Mouse (Mus musculus) lung, postnatal 0 days (tissue): ENCODE data around the gene Gh. TPM values are rescaled to one million over a fixed set of nuclear protein-coding genes. Genes with fewer than 3 reads are reported as not detected.

Experiments used
- ATAC-seq: fragments of 200-750 bp; cut with Nextera tagmentation; 2 replicates; pipeline ENCODE4 v1.8.0; 2017; ENCODE audit warnings: moderate library complexity
- DNase-seq: peaks from one replicate; pipeline ENCODE4 v3.0.0-alpha.2; 2016; ENCODE audit warnings: low spot score
- H3K27ac ChIP-seq: fragments of 300-500 bp; sonication (generic); 2 replicates; pipeline ENCODE4 v1.5.1; 2014; ENCODE audit warnings: antibody characterized with exemption, mild to moderate bottlenecking, low read length, mixed read lengths
- H3K27me3 ChIP-seq: fragments of 300-500 bp; sonication (generic); replicated peaks from 2 replicates; pipeline ENCODE4 v1.6.1; 2014; ENCODE audit warnings: low read length, mixed read lengths; ENCODE audit not compliant: insufficient read depth
- H3K36me3 ChIP-seq: fragments of 300-500 bp; sonication (generic); 2 replicates; pipeline ENCODE4 v1.6.1; 2014; ENCODE audit warnings: low read length, mixed read lengths; ENCODE audit not compliant: insufficient read depth
- H3K4me1 ChIP-seq: fragments of 300-500 bp; sonication (generic); 2 replicates; pipeline ENCODE4 v1.6.1; 2014; ENCODE audit warnings: antibody characterized with exemption, low read depth, low read length, mixed read lengths; ENCODE audit not compliant: insufficient read depth
- H3K4me2 ChIP-seq: fragments of 300-500 bp; sonication (generic); replicated peaks from 2 replicates; pipeline ENCODE4 v1.6.1; 2014; ENCODE audit warnings: low read depth, mild to moderate bottlenecking, low read length, moderate library complexity, mixed read lengths
- H3K4me3 ChIP-seq: fragments of 300-500 bp; sonication (generic); 2 replicates; pipeline ENCODE4 v1.5.1; 2014; ENCODE audit warnings: low read depth, low read length
- H3K9ac ChIP-seq: fragments of 300-500 bp; sonication (generic); replicated peaks from 2 replicates; pipeline ENCODE4 v1.6.1; 2014; ENCODE audit warnings: low read depth, mild to moderate bottlenecking
- H3K9me3 ChIP-seq: fragments of 300-500 bp; sonication (generic); 2 replicates; pipeline ENCODE4 v1.6.1; 2016; ENCODE audit warnings: low read length, mixed read lengths
- CTCF ChIP-seq: IDR thresholded peaks from 2 replicates; pipeline ENCODE4 v1.5.1; 2016; ENCODE audit warnings: antibody characterized with exemption, mild to moderate bottlenecking
- EP300 ChIP-seq: IDR thresholded peaks from 2 replicates; pipeline ENCODE4 v1.6.1; 2016; ENCODE audit warnings: antibody characterized with exemption, mild to moderate bottlenecking, control low read depth
- WGBS: fragments of 180-500 bp; shearing (Covaris S2); extraction: QIAGEN DNeasy Blood & Tissue Kit; methylation state at CpG from one replicate; pipeline ENCODE4 v1.1.7; 2014; 5-methylcytosine and 5-hydroxymethylcytosine counted together
- polyA plus RNA-seq: library from polyadenylated mRNA; unstranded; fragments of >200 nt; fragmentation: Nextera tagmentation; extraction: Ambion mirVana; gene quantifications from 2 replicates; pipeline ENCODE4 v1.2.1, GENCODE M21; 2015

Gh gene
- polyA plus RNA-seq, 1 experiment from 2014 or later = not detected

- H3K4me2 ChIP-seq = no peak overlapping the region
- H3K36me3 ChIP-seq = peaks cover 44% of the 10 kb centered on the region
- no peak overlapping the region for H3K4me3 ChIP-seq
- DNase-seq (no peak), ATAC-seq (no peak)
- H3K9ac ChIP-seq = no peak overlapping the region
- no peaks in the 10 kb centered on the region for H3K27me3 ChIP-seq
- H3K27ac ChIP-seq = no peak overlapping the region
- TF ChIP-seq EP300 (no peak), CTCF (no peak)
- peaks cover 16% of the 10 kb centered on the region for H3K4me1 ChIP-seq
- H3K9me3 ChIP-seq = no peaks in the 10 kb centered on the region
- 86% methylated on average over 15 of the region's 15 CpGs for WGBS
Measured at GRCm38 (mm10) chr11:106264988-106265387, 36.7 kb downstream of the Gh start.

- no peak overlapping the region for H3K9ac ChIP-seq
- ATAC-seq (no peak), DNase-seq (no peak)
- H3K4me2 ChIP-seq = no peak overlapping the region
- no peak overlapping the region for H3K4me3 ChIP-seq
- 82% methylated on average over 9 of the region's 9 CpGs for WGBS
- no peaks in the 10 kb centered on the region for H3K27me3 ChIP-seq
- H3K27ac ChIP-seq = no peak overlapping the region
- TF ChIP-seq CTCF = no peak
- TF ChIP-seq EP300 = no peak
- H3K4me1 ChIP-seq = peaks cover 12% of the 10 kb centered on the region
- peaks cover 44% of the 10 kb centered on the region for H3K36me3 ChIP-seq
- H3K9me3 ChIP-seq = no peaks in the 10 kb centered on the region
Measured at GRCm38 (mm10) chr11:106263963-106264362, 37.7 kb downstream of the Gh start.

GRCm38 (mm10) chr11:106260826-106261450, 40.7 kb downstream of the Gh start:
- H3K27ac ChIP-seq = no peak overlapping the region
- H3K9ac ChIP-seq = no peak overlapping the region
- ATAC-seq (peak; percentile 13; the same call in 1 of the 2 replicates), DNase-seq (peak; percentile 47)
- H3K4me2 ChIP-seq = no peak overlapping the region
- peaks cover 5% of the 10 kb centered on the region; the same call in 1 of the 2 replicates for H3K4me1 ChIP-seq
- no peak overlapping the region for H3K4me3 ChIP-seq
- 70% methylated on average over 14 of the region's 14 CpGs for WGBS
- H3K36me3 ChIP-seq = peaks cover 38% of the 10 kb centered on the region
- TF ChIP-seq CTCF (no peak), EP300 (no peak)
- no peaks in the 10 kb centered on the region for H3K9me3 ChIP-seq
- no peaks in the 10 kb centered on the region for H3K27me3 ChIP-seq

GRCm38 (mm10) chr11:106256775-106257174, 44.9 kb downstream of the Gh start:
- H3K9me3 ChIP-seq = no peaks in the 10 kb centered on the region
- peaks cover 9% of the 10 kb centered on the region; the same call in 1 of the 2 replicates for H3K36me3 ChIP-seq
- H3K27me3 ChIP-seq = no peaks in the 10 kb centered on the region
- ATAC-seq (no peak), DNase-seq (no peak)
- peak overlapping the region; percentile 69; the same call in 1 of the 2 replicates for H3K27ac ChIP-seq
- peak overlapping the region; percentile 70 for H3K4me3 ChIP-seq
- H3K9ac ChIP-seq = no peak overlapping the region
- H3K4me1 ChIP-seq = peaks cover 11% of the 10 kb centered on the region; the same call in 1 of the 2 replicates
- 51% methylated on average over 5 of the region's 5 CpGs for WGBS
- H3K4me2 ChIP-seq = peak overlapping the region; percentile 94
- TF ChIP-seq CTCF (no peak), EP300 (no peak)

- peak within 1 kb of the TSS; percentile 59 for H3K9ac ChIP-seq
- H3K4me1 ChIP-seq = peaks cover 11% of the 10 kb centered on the region; the same call in 1 of the 2 replicates
- 1% methylated on average over 42 of the region's 42 CpGs for WGBS
- ATAC-seq (peak; percentile 98), DNase-seq (peak; percentile 98)
- no peaks in the 10 kb centered on the region for H3K27me3 ChIP-seq
- H3K4me3 ChIP-seq = peak within 1 kb of the TSS; percentile 70
- peak within 1 kb of the TSS; percentile 94 for H3K4me2 ChIP-seq
- H3K9me3 ChIP-seq = no peaks in the 10 kb centered on the region
- peaks cover 10% of the 10 kb centered on the region; the same call in 1 of the 2 replicates for H3K36me3 ChIP-seq
- peak within 1 kb of the TSS; percentile 69 for H3K27ac ChIP-seq
- TF ChIP-seq CTCF (peak; percentile 66), EP300 (no peak)
Measured at GRCm38 (mm10) chr11:106255685-106256451, 45.8 kb downstream of the Gh start, which contains the start of the genes Ftsj3 and Psmc5. TSS of gene Ftsj3 (minus strand) at chr11:106256079. TSS of gene Psmc5 (plus strand) at chr11:106256154.

- Histone ChIP-seq H3K4me3 (peak overlapping the region; percentile 70), H3K9ac (peak overlapping the region; percentile 59), H3K27ac (peak overlapping the region; percentile 69), H3K4me1 (peaks cover 11% of the 10 kb centered on the region; the same call in 1 of the 2 replicates), H3K9me3 (no peaks in the 10 kb centered on the region), H3K27me3 (no peaks in the 10 kb centered on the region), H3K4me2 (peak overlapping the region; percentile 94), H3K36me3 (peaks cover 11% of the 10 kb centered on the region; the same call in 1 of the 2 replicates)
- 3% methylated on average over 22 of the region's 22 CpGs for WGBS
- DNase-seq (peak; percentile 24), ATAC-seq (0 out of 2 replicates have a peak, but pooled peaks have one; percentile 4)
- TF ChIP-seq EP300 (no peak), CTCF (no peak)
Measured at GRCm38 (mm10) chr11:106255174-106255573, 46.5 kb downstream of the Gh start.
